9 mouse cellular contexts compared by ENCODE assay signal in genomic region chr15:36364757-36365156, GRCm38 (mm10).
"Had no signal": no experiment of that assay in that cellular context is flagged by ENCODE, and none has a peak within 500 bp of the region (broad histone marks: within the 10 kb centered on the region; RNA-seq: fewer than 3 reads in every experiment).

No protein-coding gene starts in this region.

- H3K27me3 ChIP-seq: liver, embryonic 15.5 days; lung, embryonic 15.5 days; neural tube, embryonic 13.5 days had no signal

- H3K27ac ChIP-seq: layer of hippocampus, adult 2 months; lung, embryonic 15.5 days; midbrain, embryonic 12.5 days; neural tube, embryonic 13.5 days had no signal

- H3K9me3 ChIP-seq: liver, embryonic 15.5 days; lung, embryonic 15.5 days; midbrain, embryonic 12.5 days; neural tube, embryonic 13.5 days had no signal

- H3K4me3 ChIP-seq: layer of hippocampus, adult 2 months; liver, embryonic 15.5 days; lung, embryonic 15.5 days; midbrain, embryonic 12.5 days; neural tube, embryonic 13.5 days had no signal

- H3K4me2 ChIP-seq: liver, embryonic 15.5 days; lung, embryonic 15.5 days; midbrain, embryonic 12.5 days; neural tube, embryonic 13.5 days had no signal

- ATAC-seq: midbrain, embryonic 16.5 days had no signal

- H3K36me3 ChIP-seq: liver, embryonic 15.5 days; lung, embryonic 15.5 days; midbrain, embryonic 12.5 days; neural tube, embryonic 13.5 days had no signal

- DNase-seq: kidney, postnatal 10 days; left cerebral cortex, postnatal 4 days; retina, postnatal 1 day had no signal

- H3K9ac ChIP-seq: liver, embryonic 15.5 days; lung, embryonic 15.5 days; midbrain, embryonic 12.5 days; neural tube, embryonic 13.5 days had no signal
